Mouse (Mus musculus): ENCODE data around the gene Erbb3.

- TF ChIP-seq CTCF (IDR thresholded peaks at IDR 0.05; ENCODE audit: control insufficient read depth, insufficient read depth, insufficient replicate concordance, low read depth, low read length) = no peak
- TF ChIP-seq POLR2A (IDR thresholded peaks at IDR 0.05; ENCODE audit: control insufficient read depth, low read depth, low read length) = no peak
These were observed 23.6 kb upstream of the Erbb3 start for GRCm38 (mm10) chr10:128613154-128613440.

Data from testis, adult 2 months (tissue).